29 mouse cellular contexts compared by ENCODE assay signal in genomic region chr13:79443113-79443512, GRCm38 (mm10).
DNase-seq lines count a peak whose midpoint lies in the region; ATAC-seq lines count a peak whose summit lies in the region.
"Had no signal": no experiment of that assay in that cellular context is flagged by ENCODE, and none has a peak within 500 bp of the region (broad histone marks: within the 10 kb centered on the region; RNA-seq: fewer than 3 reads in every experiment).

No protein-coding gene starts in this region.

- WGBS in embryonic facial prominence, embryonic 11.5 days, result 64% methylated on average over 3 of the region's 3 CpGs
- 80% methylated on average over 3 of the region's 3 CpGs for WGBS in embryonic facial prominence, embryonic 10.5 days
- 75% methylated on average over 3 of the region's 3 CpGs for WGBS in limb, embryonic 11.5 days
- 83% methylated on average over 3 of the region's 3 CpGs for WGBS in limb, embryonic 10.5 days
- 66% methylated on average over 3 of the region's 3 CpGs for WGBS in liver, embryonic 12.5 days (ENCODE audit: insufficient replicate concordance)

- H3K4me3 ChIP-seq in embryonic facial prominence, embryonic 11.5 days (ENCODE audit: low read depth, low read length), result no peak overlapping the region
- H3K4me3 ChIP-seq in embryonic facial prominence, embryonic 10.5 days, result no peak overlapping the region
- H3K4me3 ChIP-seq in limb, embryonic 11.5 days (ENCODE audit: low read depth, low read length), result no peak overlapping the region
- no peak overlapping the region for H3K4me3 ChIP-seq in limb, embryonic 10.5 days
- no peak overlapping the region for H3K4me3 ChIP-seq in liver, embryonic 12.5 days
- H3K4me3 ChIP-seq: forebrain, embryonic 12.5 days; heart, embryonic 10.5 days; heart, embryonic 15.5 days; layer of hippocampus, adult 2 months; left cerebral cortex, adult 2 months; lung, embryonic 15.5 days; midbrain, embryonic 10.5 days; neural tube, embryonic 12.5 days had no signal

- peak; percentile 30 for DNase-seq in embryonic facial prominence, embryonic 11.5 days (ENCODE audit: low spot score)
- no peak for DNase-seq in embryonic facial prominence, embryonic 10.5 days (ENCODE audit: low spot score)
- no peak for DNase-seq in limb, embryonic 11.5 days (ENCODE audit: low spot score)
- DNase-seq in limb, embryonic 10.5 days (ENCODE audit: low spot score), result no peak
- DNase-seq in forelimb bud, embryonic 11.5 days (ENCODE audit: low read depth, low spot score), result peak; percentile 7
- no peak for DNase-seq in adrenal gland, adult 18-20 months (ENCODE audit: low spot score in 2 of 2)
- no peak for DNase-seq in layer of hippocampus, adult 11-12 months (ENCODE audit: low spot score)
- DNase-seq: adrenal gland, postnatal 25 days; cerebellum, adult 11-12 months; cerebellum, adult 9-11 months; embryo, embryonic 11 days; gastrocnemius, postnatal 25 days; heart, adult 11 months; kidney, postnatal 10 days; right cerebral cortex, adult 18-20 months; spleen, adult 18-20 months; thymus, postnatal 25 days had no signal

- no peaks in the 10 kb centered on the region for H3K9me3 ChIP-seq in embryonic facial prominence, embryonic 11.5 days (replicated peaks; ENCODE audit: control insufficient read depth, low read length)
- H3K9me3 ChIP-seq in embryonic facial prominence, embryonic 10.5 days, result no peaks in the 10 kb centered on the region
- no peaks in the 10 kb centered on the region for H3K9me3 ChIP-seq in limb, embryonic 11.5 days (ENCODE audit: control insufficient read depth, low read length)
- no peaks in the 10 kb centered on the region for H3K9me3 ChIP-seq in limb, embryonic 10.5 days (replicated peaks)
- no peaks in the 10 kb centered on the region for H3K9me3 ChIP-seq in liver, embryonic 12.5 days (replicated peaks)
- H3K9me3 ChIP-seq: forebrain, embryonic 12.5 days; heart, embryonic 10.5 days; heart, embryonic 15.5 days; lung, embryonic 15.5 days; midbrain, embryonic 10.5 days; neural tube, embryonic 12.5 days had no signal

- no peak overlapping the region for H3K27ac ChIP-seq in embryonic facial prominence, embryonic 11.5 days (replicated peaks; ENCODE audit: low read depth, low read length)
- H3K27ac ChIP-seq in embryonic facial prominence, embryonic 10.5 days (replicated peaks), result no peak overlapping the region
- no peak overlapping the region for H3K27ac ChIP-seq in limb, embryonic 11.5 days (replicated peaks; ENCODE audit: low read depth, low read length)
- no peak overlapping the region for H3K27ac ChIP-seq in limb, embryonic 10.5 days
- H3K27ac ChIP-seq in liver, embryonic 12.5 days, result no peak overlapping the region
- H3K27ac ChIP-seq: forebrain, embryonic 12.5 days; heart, embryonic 10.5 days; heart, embryonic 15.5 days; hindbrain, postnatal 0 days; layer of hippocampus, adult 2 months; left cerebral cortex, adult 2 months; lung, embryonic 15.5 days; midbrain, embryonic 10.5 days; neural tube, embryonic 12.5 days had no signal

- H3K27me3 ChIP-seq in embryonic facial prominence, embryonic 11.5 days (ENCODE audit: control insufficient read depth, insufficient read depth, low read length), result no peaks in the 10 kb centered on the region
- H3K27me3 ChIP-seq in embryonic facial prominence, embryonic 10.5 days (replicated peaks; ENCODE audit: low read depth, poor library complexity, severe bottlenecking), result no peaks in the 10 kb centered on the region
- H3K27me3 ChIP-seq in limb, embryonic 11.5 days (ENCODE audit: control insufficient read depth, insufficient read depth, low read length), result no peaks in the 10 kb centered on the region
- no peaks in the 10 kb centered on the region for H3K27me3 ChIP-seq in limb, embryonic 10.5 days (ENCODE audit: low read depth, poor library complexity, severe bottlenecking)
- no peaks in the 10 kb centered on the region for H3K27me3 ChIP-seq in liver, embryonic 12.5 days (replicated peaks)
- H3K27me3 ChIP-seq: forebrain, embryonic 12.5 days; heart, embryonic 15.5 days; lung, embryonic 15.5 days; neural tube, embryonic 12.5 days had no signal

- no peaks in the 10 kb centered on the region for H3K36me3 ChIP-seq in embryonic facial prominence, embryonic 11.5 days (replicated peaks; ENCODE audit: control insufficient read depth, insufficient read depth, low read depth, low read length)
- H3K36me3 ChIP-seq in embryonic facial prominence, embryonic 10.5 days (replicated peaks), result no peaks in the 10 kb centered on the region
- H3K36me3 ChIP-seq in limb, embryonic 11.5 days (ENCODE audit: control insufficient read depth, insufficient read depth, low read length), result no peaks in the 10 kb centered on the region
- H3K36me3 ChIP-seq in limb, embryonic 10.5 days, result no peaks in the 10 kb centered on the region
- H3K36me3 ChIP-seq in liver, embryonic 12.5 days, result no peaks in the 10 kb centered on the region
- H3K36me3 ChIP-seq: forebrain, embryonic 12.5 days; heart, embryonic 10.5 days; heart, embryonic 15.5 days; lung, embryonic 15.5 days; midbrain, embryonic 10.5 days; neural tube, embryonic 12.5 days had no signal

- no peak overlapping the region for H3K9ac ChIP-seq in embryonic facial prominence, embryonic 11.5 days (replicated peaks; ENCODE audit: low read length)
- no peak overlapping the region for H3K9ac ChIP-seq in limb, embryonic 11.5 days (ENCODE audit: low read length)
- H3K9ac ChIP-seq in liver, embryonic 12.5 days, result no peak overlapping the region
- H3K9ac ChIP-seq: forebrain, embryonic 12.5 days; heart, embryonic 15.5 days; lung, embryonic 15.5 days; neural tube, embryonic 12.5 days had no signal

- H3K4me1 ChIP-seq in embryonic facial prominence, embryonic 11.5 days (ENCODE audit: control insufficient read depth, insufficient read depth, low read length), result no peaks in the 10 kb centered on the region
- H3K4me1 ChIP-seq in embryonic facial prominence, embryonic 10.5 days, result no peaks in the 10 kb centered on the region
- no peaks in the 10 kb centered on the region for H3K4me1 ChIP-seq in limb, embryonic 11.5 days (ENCODE audit: control insufficient read depth, insufficient read depth, low read length)
- 0 out of 2 replicates have a peak, but pooled peaks cover 4% of the 10 kb centered on the region for H3K4me1 ChIP-seq in limb, embryonic 10.5 days
- H3K4me1 ChIP-seq in liver, embryonic 12.5 days, result no peaks in the 10 kb centered on the region
- H3K4me1 ChIP-seq: forebrain, embryonic 12.5 days; heart, embryonic 10.5 days; heart, embryonic 15.5 days; lung, embryonic 15.5 days; midbrain, embryonic 10.5 days; neural tube, embryonic 12.5 days had no signal

- peak; percentile 79 for ATAC-seq in embryonic facial prominence, embryonic 11.5 days (replicated peaks; ENCODE audit: insufficient number of reproducible peaks, low FRiP score, low TSS enrichment, low read depth)
- peak; percentile 75; the same call in 1 of the 2 replicates for ATAC-seq in limb, embryonic 11.5 days (ENCODE audit: insufficient number of reproducible peaks, low FRiP score, low TSS enrichment, low read depth)
- ATAC-seq in liver, embryonic 12.5 days, result no peak
- ATAC-seq: hindbrain, postnatal 0 days; intestine, embryonic 16.5 days; midbrain, embryonic 16.5 days had no signal

- H3K4me2 ChIP-seq in embryonic facial prominence, embryonic 11.5 days (ENCODE audit: low read depth, low read length), result no peak overlapping the region
- H3K4me2 ChIP-seq in limb, embryonic 11.5 days (ENCODE audit: low read depth, severe bottlenecking), result no peak overlapping the region
- no peak overlapping the region for H3K4me2 ChIP-seq in liver, embryonic 12.5 days
- H3K4me2 ChIP-seq: forebrain, embryonic 12.5 days; heart, embryonic 15.5 days; lung, embryonic 15.5 days; neural tube, embryonic 12.5 days had no signal

Comparison
In these comparisons a context has a peak if more than half of its experiments do, and no peak if none do; other contexts are left out.
1. DNase-seq: peak in embryonic facial prominence, embryonic 11.5 days (single experiment) and forelimb bud, embryonic 11.5 days (single experiment); none in embryonic facial prominence, embryonic 10.5 days (single experiment), limb, embryonic 11.5 days (single experiment), limb, embryonic 10.5 days (single experiment), adrenal gland, adult 18-20 months (0 of 2) and layer of hippocampus, adult 11-12 months (single experiment).